Mouse (Mus musculus): ENCODE results near the gene Aloxe3.

The Aloxe3 gene

GRCm38 (mm10) chr11:69125041-69125851 is 450 bp upstream of the Aloxe3 start:
- DNase-seq, result peak; percentile 85

GRCm38 (mm10) chr11:69125919-69126705 is 416 bp downstream of the Aloxe3 start:
- DNase-seq, result peak; percentile 60

GRCm38 (mm10) chr11:69126706-69127095 is 1.0 kb downstream of the Aloxe3 start:
- DNase-seq, result no peak

- DNase-seq, result no peak
Observed at GRCm38 (mm10) chr11:69128426-69129122, 2.9 kb downstream of the Aloxe3 start.

- DNase-seq, result no peak
Observed at GRCm38 (mm10) chr11:69133566-69133922, 7.8 kb downstream of the Aloxe3 start.

- peak; percentile 70 for DNase-seq
Observed at GRCm38 (mm10) chr11:69133923-69134621, 8.4 kb downstream of the Aloxe3 start.

GRCm38 (mm10) chr11:69134622-69134968 is 8.9 kb downstream of the Aloxe3 start:
- DNase-seq, result no peak

- no peak for DNase-seq
Observed at GRCm38 (mm10) chr11:69135361-69135760, 9.7 kb downstream of the Aloxe3 start.

GRCm38 (mm10) chr11:69147546-69147945 is 21.9 kb downstream of the Aloxe3 start:
- no peak for DNase-seq

GRCm38 (mm10) chr11:69148451-69148960 is 22.8 kb downstream of the Aloxe3 start:
- DNase-seq, result no peak

- DNase-seq, result no peak
Observed at GRCm38 (mm10) chr11:69149728-69150127, 24.0 kb downstream of the Aloxe3 start.

GRCm38 (mm10) chr11:69150444-69150843 is 24.7 kb downstream of the Aloxe3 start:
- peak; percentile 63 for DNase-seq

GRCm38 (mm10) chr11:69151004-69151403 is 25.3 kb downstream of the Aloxe3 start:
- DNase-seq, result no peak

- DNase-seq, result no peak
Observed at GRCm38 (mm10) chr11:69153831-69154230, 28.1 kb downstream of the Aloxe3 start.

GRCm38 (mm10) chr11:69155351-69155750 is 29.7 kb downstream of the Aloxe3 start:
- no peak for DNase-seq

- DNase-seq, result no peak
Observed at GRCm38 (mm10) chr11:69156800-69157199, 31.1 kb downstream of the Aloxe3 start, which contains the start of gene Alox12b. Alox12b (plus strand) TSS chr11:69156989.

GRCm38 (mm10) chr11:69169313-69169712 is 43.6 kb downstream of the Aloxe3 start:
- DNase-seq, result no peak

- DNase-seq, result peak; percentile 32
Observed at GRCm38 (mm10) chr11:69171626-69172025, 45.9 kb downstream of the Aloxe3 start.

GRCm38 (mm10) chr11:69172606-69173005 is 46.9 kb downstream of the Aloxe3 start:
- no peak for DNase-seq

GRCm38 (mm10) chr11:69174722-69175121 is 49.0 kb downstream of the Aloxe3 start:
- DNase-seq, result no peak

GRCm38 (mm10) chr11:69178525-69178924 is 52.8 kb downstream of the Aloxe3 start:
- no peak for DNase-seq

- no peak for DNase-seq
Observed at GRCm38 (mm10) chr11:69179512-69179911, 53.8 kb downstream of the Aloxe3 start.

- DNase-seq, result no peak
Observed at GRCm38 (mm10) chr11:69180120-69180519, 54.4 kb downstream of the Aloxe3 start.
